Mouse (Mus musculus): ENCODE data around the gene Psmd10. TPM values are rescaled to one million over a fixed set of nuclear protein-coding genes. Genes with fewer than 3 reads are reported as not detected.

Gene Psmd10
- polyA plus RNA-seq, 1 experiment = 8.0 TPM

GRCm38 (mm10) chrX:140983206-140983960 is 26.9 kb upstream of the Psmd10 start:
- no peak overlapping the region for H3K4me3 ChIP-seq (ENCODE audit: control insufficient read depth, insufficient read depth, low read length)
- H3K27me3 ChIP-seq (ENCODE audit: control insufficient read depth, insufficient read depth, low read length) = no peaks in the 10 kb centered on the region
- no peak for DNase-seq
- TF ChIP-seq POLR2A (IDR thresholded peaks at IDR 0.05; ENCODE audit: control insufficient read depth, extremely low read depth, insufficient read depth, low read length, poor library complexity) (no peak), CTCF (IDR thresholded peaks at IDR 0.05; ENCODE audit: borderline replicate concordance, control insufficient read depth, extremely low read depth, insufficient read depth, low read length, poor library complexity) (no peak)
- no peaks in the 10 kb centered on the region for H3K36me3 ChIP-seq (ENCODE audit: control insufficient read depth, insufficient read depth, low read length)
- H3K27ac ChIP-seq (ENCODE audit: control insufficient read depth, insufficient read depth, low read length) = no peak overlapping the region
- WGBS = 60% methylated on average over 6 of the region's 6 CpGs
- no peaks in the 10 kb centered on the region for H3K4me1 ChIP-seq (replicated peaks; ENCODE audit: control insufficient read depth, insufficient read depth, low read length)

GRCm38 (mm10) chrX:140980163-140980562 is 23.6 kb upstream of the Psmd10 start:
- Histone ChIP-seq H3K4me3 (ENCODE audit: control insufficient read depth, insufficient read depth, low read length) (no peak overlapping the region), H3K4me1 (replicated peaks; ENCODE audit: control insufficient read depth, insufficient read depth, low read length) (no peaks in the 10 kb centered on the region), H3K36me3 (ENCODE audit: control insufficient read depth, insufficient read depth, low read length) (no peaks in the 10 kb centered on the region), H3K27ac (ENCODE audit: control insufficient read depth, insufficient read depth, low read length) (no peak overlapping the region), H3K27me3 (ENCODE audit: control insufficient read depth, insufficient read depth, low read length) (no peaks in the 10 kb centered on the region)
- WGBS = 94% methylated on average over 4 of the region's 4 CpGs
- TF ChIP-seq CTCF (IDR thresholded peaks at IDR 0.05; ENCODE audit: borderline replicate concordance, control insufficient read depth, extremely low read depth, insufficient read depth, low read length, poor library complexity) (no peak), POLR2A (IDR thresholded peaks at IDR 0.05; ENCODE audit: control insufficient read depth, extremely low read depth, insufficient read depth, low read length, poor library complexity) (no peak)
- DNase-seq = no peak

- Histone ChIP-seq H3K4me3 (ENCODE audit: control insufficient read depth, insufficient read depth, low read length) (no peak overlapping the region), H3K27me3 (ENCODE audit: control insufficient read depth, insufficient read depth, low read length) (no peaks in the 10 kb centered on the region), H3K4me1 (replicated peaks; ENCODE audit: control insufficient read depth, insufficient read depth, low read length) (no peaks in the 10 kb centered on the region), H3K27ac (ENCODE audit: control insufficient read depth, insufficient read depth, low read length) (no peak overlapping the region), H3K36me3 (ENCODE audit: control insufficient read depth, insufficient read depth, low read length) (no peaks in the 10 kb centered on the region)
- DNase-seq = no peak
- TF ChIP-seq POLR2A (IDR thresholded peaks at IDR 0.05; ENCODE audit: control insufficient read depth, extremely low read depth, insufficient read depth, low read length, poor library complexity) = no peak
- no peak for TF ChIP-seq CTCF (IDR thresholded peaks at IDR 0.05; ENCODE audit: borderline replicate concordance, control insufficient read depth, extremely low read depth, insufficient read depth, low read length, poor library complexity)
- WGBS = 40% methylated on average over 2 of the region's 2 CpGs
Measured at GRCm38 (mm10) chrX:140979546-140979945, 23.0 kb upstream of the Psmd10 start.

- Histone ChIP-seq H3K36me3 (ENCODE audit: control insufficient read depth, insufficient read depth, low read length) (no peaks in the 10 kb centered on the region), H3K27ac (ENCODE audit: control insufficient read depth, insufficient read depth, low read length) (no peak overlapping the region), H3K4me3 (ENCODE audit: control insufficient read depth, insufficient read depth, low read length) (no peak overlapping the region), H3K4me1 (replicated peaks; ENCODE audit: control insufficient read depth, insufficient read depth, low read length) (no peaks in the 10 kb centered on the region), H3K27me3 (ENCODE audit: control insufficient read depth, insufficient read depth, low read length) (no peaks in the 10 kb centered on the region)
- WGBS = 97% methylated on average over 1 of the region's 1 CpGs
- TF ChIP-seq POLR2A (IDR thresholded peaks at IDR 0.05; ENCODE audit: control insufficient read depth, extremely low read depth, insufficient read depth, low read length, poor library complexity) = no peak
- TF ChIP-seq CTCF (IDR thresholded peaks at IDR 0.05; ENCODE audit: borderline replicate concordance, control insufficient read depth, extremely low read depth, insufficient read depth, low read length, poor library complexity) = no peak
- no peak for DNase-seq
Measured at GRCm38 (mm10) chrX:140978943-140979342, 22.4 kb upstream of the Psmd10 start.

- Histone ChIP-seq H3K27ac (ENCODE audit: control insufficient read depth, insufficient read depth, low read length) (no peak overlapping the region), H3K4me1 (replicated peaks; ENCODE audit: control insufficient read depth, insufficient read depth, low read length) (no peaks in the 10 kb centered on the region), H3K27me3 (ENCODE audit: control insufficient read depth, insufficient read depth, low read length) (no peaks in the 10 kb centered on the region), H3K36me3 (ENCODE audit: control insufficient read depth, insufficient read depth, low read length) (no peaks in the 10 kb centered on the region), H3K4me3 (ENCODE audit: control insufficient read depth, insufficient read depth, low read length) (peak overlapping the region; percentile 87)
- 3% methylated on average over 5 of the region's 5 CpGs for WGBS
- DNase-seq = no peak
- TF ChIP-seq POLR2A (IDR thresholded peaks at IDR 0.05; ENCODE audit: control insufficient read depth, extremely low read depth, insufficient read depth, low read length, poor library complexity) (no peak), CTCF (IDR thresholded peaks at IDR 0.05; ENCODE audit: borderline replicate concordance, control insufficient read depth, extremely low read depth, insufficient read depth, low read length, poor library complexity) (no peak)
Measured at GRCm38 (mm10) chrX:140956959-140957358, 431 bp upstream of the Psmd10 start.

- H3K27me3 ChIP-seq (ENCODE audit: control insufficient read depth, insufficient read depth, low read length) = no peaks in the 10 kb centered on the region
- no peaks in the 10 kb centered on the region for H3K4me1 ChIP-seq (replicated peaks; ENCODE audit: control insufficient read depth, insufficient read depth, low read length)
- H3K27ac ChIP-seq (ENCODE audit: control insufficient read depth, insufficient read depth, low read length) = no peak overlapping the region
- peaks cover 5% of the 10 kb centered on the region; the same call in 1 of the 2 replicates for H3K36me3 ChIP-seq (ENCODE audit: control insufficient read depth, insufficient read depth, low read length)
- H3K4me3 ChIP-seq (ENCODE audit: control insufficient read depth, insufficient read depth, low read length) = no peak overlapping the region
- WGBS = 96% methylated on average over 4 of the region's 4 CpGs
- no peak for DNase-seq
- TF ChIP-seq POLR2A (IDR thresholded peaks at IDR 0.05; ENCODE audit: control insufficient read depth, extremely low read depth, insufficient read depth, low read length, poor library complexity) (no peak), CTCF (IDR thresholded peaks at IDR 0.05; ENCODE audit: borderline replicate concordance, control insufficient read depth, extremely low read depth, insufficient read depth, low read length, poor library complexity) (no peak)
Measured at GRCm38 (mm10) chrX:140953618-140954017, 2.9 kb downstream of the Psmd10 start.

All from thymus, adult 2 months (tissue).